Mouse (Mus musculus) ES-E14 (cell line): Measurements from ENCODE around the gene Stag3.

Experiments used
- HCFC1 ChIP-seq: IDR thresholded peaks from 2 replicates; pipeline ENCODE4 v1.6.1; 2012; ENCODE audit warnings: low read length, inconsistent platforms, borderline replicate concordance; ENCODE audit not compliant: insufficient read depth
- ZC3H11A ChIP-seq: IDR thresholded peaks from 2 replicates; pipeline ENCODE4 v1.6.1; 2012; ENCODE audit warnings: low read depth, mild to moderate bottlenecking, inconsistent platforms, low read length, borderline replicate concordance
- ZNF384 ChIP-seq: IDR thresholded peaks from 2 replicates; pipeline ENCODE4 v1.6.1; 2012; ENCODE audit warnings: low read depth, low read length, inconsistent platforms

DNA sequence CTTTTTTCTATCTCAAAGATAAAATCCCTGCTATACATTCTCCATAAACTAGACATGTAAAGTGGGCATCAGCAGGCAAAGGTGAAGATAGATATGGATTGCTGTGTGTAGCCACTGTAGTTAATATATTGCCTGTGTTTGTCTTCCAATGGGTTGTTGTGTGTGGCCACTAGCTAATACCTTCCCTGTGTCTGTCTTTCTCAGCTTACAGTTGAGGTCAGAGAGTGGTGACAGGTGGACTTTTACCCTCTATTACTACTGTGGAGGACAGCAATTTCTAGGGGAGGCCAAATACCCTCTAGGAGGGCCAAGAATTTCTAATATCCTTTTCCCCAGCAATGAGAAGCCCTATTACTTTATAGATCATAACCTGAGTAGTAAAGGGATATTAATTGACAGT, 45.8 kb upstream of the Stag3 start:
- TF ChIP-seq ZNF384 (no peak), ZC3H11A (no peak), HCFC1 (no peak)
